Mouse (Mus musculus) heart, adult 2 months (tissue): ENCODE data around the gene Ctbs.

Experiments used
- CTCF ChIP-seq: fragments of 200-600 bp; IDR thresholded peaks from 2 replicates; pipeline ENCODE4 v1.8.1; 2022; ENCODE audit warnings: antibody characterized with exemption, mild to moderate bottlenecking, moderate library complexity
- EP300 ChIP-seq: fragments of 200-500 bp; IDR thresholded peaks from 2 replicates; pipeline ENCODE4 v1.6.1; 2011; ENCODE audit warnings: low read depth, low read length, control low read depth; ENCODE audit not compliant: insufficient read depth
- POLR2A ChIP-seq: fragments of 200-500 bp; IDR thresholded peaks from 2 replicates; pipeline ENCODE4 v1.6.1; 2011; ENCODE audit warnings: mild to moderate bottlenecking, low read depth, low read length, control low read depth; ENCODE audit not compliant: insufficient read depth

- TF ChIP-seq POLR2A = no peak
- TF ChIP-seq CTCF = no peak
- no peak for TF ChIP-seq EP300
Measured at GRCm38 (mm10) chr3:146447598-146447997, 2.0 kb upstream of the Ctbs start.
